Mouse (Mus musculus) brown adipose tissue, adult 24 weeks (tissue): ENCODE measurements around the gene Ptprj. TPM values are rescaled to one million over a fixed set of nuclear protein-coding genes. Genes with fewer than 3 reads are reported as not detected.
"Not testable (repeated sequence)": the region's sequence is repeated elsewhere in the genome, so short reads cannot be mapped to it uniquely, and the experiment has no call there.

Experiments
- H3K27ac ChIP-seq: fragments of 200-500 bp; replicated peaks from 2 replicates; pipeline ENCODE4 v1.5.1; 2012; ENCODE audit warnings: low read depth, mild to moderate bottlenecking, low read length
- H3K4me1 ChIP-seq: fragments of 200-500 bp; 2 replicates; pipeline ENCODE4 v1.6.1; 2012; ENCODE audit warnings: low read length, mixed read lengths; ENCODE audit not compliant: control insufficient read depth, insufficient read depth, insufficient read length
- H3K4me3 ChIP-seq: fragments of 200-500 bp; 2 replicates; pipeline ENCODE4 v1.5.1; 2012; ENCODE audit warnings: low read depth, mild to moderate bottlenecking, low read length, moderate library complexity; ENCODE audit not compliant: insufficient read depth
- polyA plus RNA-seq: library from polyadenylated mRNA; stranded (reverse); fragments of >200 nt; gene quantifications from 2 replicates; pipeline ENCODE4 v1.2.4, GENCODE M21; 2012; ENCODE audit not compliant: missing spikeins, insufficient read depth, insufficient read length

Gene Ptprj
- polyA plus RNA-seq, 1 experiment, result 4.2 TPM

GRCm38 (mm10) chr2:90571399-90571798 is 9.0 kb downstream of the Ptprj start:
- H3K27ac ChIP-seq, H3K4me1 ChIP-seq, H3K4me3 ChIP-seq: not testable (repeated sequence)

GRCm38 (mm10) chr2:90570871-90571270 is 9.6 kb downstream of the Ptprj start:
- peaks cover 3% of the 10 kb centered on the region; the same call in 1 of the 2 replicates for H3K4me1 ChIP-seq
- H3K4me3 ChIP-seq, result no peak overlapping the region
- no peak overlapping the region for H3K27ac ChIP-seq

- H3K4me1 ChIP-seq, result peaks cover 3% of the 10 kb centered on the region; the same call in 1 of the 2 replicates
- no peak overlapping the region for H3K27ac ChIP-seq
- H3K4me3 ChIP-seq, result no peak overlapping the region
Observed at GRCm38 (mm10) chr2:90570216-90570615, 10.2 kb downstream of the Ptprj start.

- Histone ChIP-seq H3K4me1 (peaks cover 3% of the 10 kb centered on the region; the same call in 1 of the 2 replicates), H3K27ac (no peak overlapping the region), H3K4me3 (no peak overlapping the region)
Observed at GRCm38 (mm10) chr2:90568961-90569481, 11.4 kb downstream of the Ptprj start.

GRCm38 (mm10) chr2:90568091-90568490 is 12.4 kb downstream of the Ptprj start:
- Histone ChIP-seq H3K27ac (no peak overlapping the region), H3K4me1 (peaks cover 3% of the 10 kb centered on the region; the same call in 1 of the 2 replicates), H3K4me3 (no peak overlapping the region)

- Histone ChIP-seq H3K4me1 (peaks cover 3% of the 10 kb centered on the region; the same call in 1 of the 2 replicates), H3K27ac (no peak overlapping the region), H3K4me3 (no peak overlapping the region)
Observed at GRCm38 (mm10) chr2:90566773-90567528, 13.5 kb downstream of the Ptprj start.

GRCm38 (mm10) chr2:90566046-90566445 is 14.4 kb downstream of the Ptprj start:
- no peak overlapping the region for H3K27ac ChIP-seq
- no peak overlapping the region for H3K4me3 ChIP-seq

GRCm38 (mm10) chr2:90565192-90565929 is 15.1 kb downstream of the Ptprj start:
- H3K4me3 ChIP-seq, result no peak overlapping the region
- peaks cover 3% of the 10 kb centered on the region; the same call in 1 of the 2 replicates for H3K4me1 ChIP-seq
- no peak overlapping the region for H3K27ac ChIP-seq

More at GRCm38 (mm10) chr2:90566046-90566445, 14.4 kb downstream of the Ptprj start:
- peaks cover 3% of the 10 kb centered on the region; the same call in 1 of the 2 replicates for H3K4me1 ChIP-seq

GRCm38 (mm10) chr2:90564552-90564951 is 15.9 kb downstream of the Ptprj start:
- Histone ChIP-seq H3K4me1 (peaks cover 3% of the 10 kb centered on the region; the same call in 1 of the 2 replicates), H3K27ac (no peak overlapping the region), H3K4me3 (no peak overlapping the region)

GRCm38 (mm10) chr2:90563171-90563570 is 17.3 kb downstream of the Ptprj start:
- Histone ChIP-seq H3K4me3 (no peak overlapping the region), H3K27ac (no peak overlapping the region), H3K4me1 (no peaks in the 10 kb centered on the region)

GRCm38 (mm10) chr2:90562126-90562670 is 18.2 kb downstream of the Ptprj start:
- H3K4me1 ChIP-seq, result no peaks in the 10 kb centered on the region
- no peak overlapping the region for H3K27ac ChIP-seq
- H3K4me3 ChIP-seq, result no peak overlapping the region

- H3K4me1 ChIP-seq, result no peaks in the 10 kb centered on the region
- H3K4me3 ChIP-seq, result no peak overlapping the region
- no peak overlapping the region for H3K27ac ChIP-seq
Observed at GRCm38 (mm10) chr2:90560197-90560843, 20.1 kb downstream of the Ptprj start.

- no peak overlapping the region for H3K4me3 ChIP-seq
Observed at GRCm38 (mm10) chr2:90559688-90560196, 20.7 kb downstream of the Ptprj start.

GRCm38 (mm10) chr2:90559015-90559687 is 21.3 kb downstream of the Ptprj start:
- no peak overlapping the region for H3K27ac ChIP-seq
- H3K4me3 ChIP-seq, result no peak overlapping the region
- no peaks in the 10 kb centered on the region for H3K4me1 ChIP-seq

More at GRCm38 (mm10) chr2:90559688-90560196, 20.7 kb downstream of the Ptprj start:
- H3K4me1 ChIP-seq, result no peaks in the 10 kb centered on the region
- no peak overlapping the region for H3K27ac ChIP-seq
